Mouse (Mus musculus) thymus, postnatal 4 days (tissue): ENCODE results near the gene Snai3.

ENCODE experiments used
- DNase-seq: peaks from one replicate; pipeline ENCODE4 v3.0.0; 2021

Gene Snai3

DNA sequence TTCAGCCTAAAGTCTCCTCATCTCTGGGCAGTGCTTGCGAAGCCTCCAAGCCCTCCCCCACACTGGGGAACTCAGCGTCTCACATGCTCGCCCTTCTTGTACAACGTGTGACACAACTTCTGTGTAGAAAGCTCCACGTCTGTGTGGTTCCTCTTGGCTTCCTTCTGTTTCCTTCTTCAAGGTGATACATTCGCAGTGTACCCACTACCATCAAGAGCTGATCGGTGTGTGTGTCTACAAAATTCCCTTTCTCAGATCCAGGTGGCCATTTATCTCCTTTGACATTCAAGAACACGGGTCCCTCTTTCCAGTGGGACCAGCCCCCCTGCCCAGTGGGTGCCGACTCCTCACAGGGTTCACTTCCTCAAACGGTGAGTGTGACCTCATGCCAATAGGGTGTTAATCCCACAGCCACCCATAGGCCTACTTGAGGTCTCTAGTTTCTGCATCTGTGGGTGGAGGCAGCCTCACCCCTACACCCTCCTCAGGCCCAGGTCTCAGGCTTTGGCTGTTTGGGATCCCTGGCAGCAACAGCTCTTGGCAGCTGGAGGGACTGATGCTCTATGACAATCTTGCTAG is 30.4 kb downstream of the Snai3 start:
- no peak for DNase-seq

GRCm38 (mm10) chr8:122428163-122428562 is 32.4 kb downstream of the Snai3 start:
- no peak for DNase-seq

GRCm38 (mm10) chr8:122427607-122428006 is 32.9 kb downstream of the Snai3 start:
- no peak for DNase-seq

GRCm38 (mm10) chr8:122426145-122426544 is 34.4 kb downstream of the Snai3 start:
- no peak for DNase-seq

DNA sequence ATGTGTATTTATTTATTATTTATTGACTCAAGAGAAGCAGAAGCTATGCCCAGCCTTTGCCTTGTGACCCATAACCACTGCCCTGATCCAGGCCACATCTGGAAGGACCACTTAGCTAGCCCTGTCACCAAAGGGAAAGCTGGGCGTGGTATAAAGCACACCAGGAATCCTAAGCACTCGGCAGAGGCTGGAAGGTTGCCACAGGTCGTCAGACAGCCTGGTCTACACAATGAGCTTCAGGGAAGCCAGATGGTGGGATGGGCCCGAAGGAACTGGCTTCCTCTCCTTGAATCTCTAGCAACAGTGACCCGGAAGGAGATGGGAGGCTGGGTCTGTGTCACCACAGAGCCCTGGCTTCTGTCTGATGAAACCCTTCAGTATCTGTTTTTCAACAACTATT is 36.9 kb downstream of the Snai3 start:
- no peak for DNase-seq

GRCm38 (mm10) chr8:122423217-122423616 is 37.3 kb downstream of the Snai3 start:
- DNase-seq = no peak

GRCm38 (mm10) chr8:122421376-122422070 is 39.0 kb downstream of the Snai3 start, which contains the start of gene Il17c:
TSS of gene Il17c (plus strand) at chr8:122422020.
- DNase-seq = no peak

- no peak for DNase-seq
These were observed 40.5 kb downstream of the Snai3 start for GRCm38 (mm10) chr8:122419881-122420555.

GRCm38 (mm10) chr8:122415554-122415953 is 45.0 kb downstream of the Snai3 start:
- no peak for DNase-seq

DNA sequence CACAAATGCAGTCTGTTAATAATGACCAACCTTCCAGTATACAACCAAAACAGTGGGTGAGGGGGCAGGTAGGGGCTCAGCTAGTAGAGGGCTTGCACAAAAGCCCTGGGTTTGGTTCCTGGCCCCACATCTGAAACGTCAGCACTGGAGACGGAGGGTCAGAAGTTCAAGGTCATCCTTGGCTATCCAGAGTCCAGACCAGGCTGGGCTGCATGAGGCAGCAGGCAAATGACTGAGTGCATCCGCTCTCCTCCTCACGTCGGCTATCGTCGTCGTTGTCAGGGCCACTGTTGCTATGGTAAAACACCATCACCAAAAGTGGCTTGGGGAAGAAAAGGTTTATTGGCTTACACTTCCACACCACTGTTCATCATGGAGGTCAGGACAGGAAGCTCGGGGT is 46.2 kb downstream of the Snai3 start:
- no peak for DNase-seq

DNA sequence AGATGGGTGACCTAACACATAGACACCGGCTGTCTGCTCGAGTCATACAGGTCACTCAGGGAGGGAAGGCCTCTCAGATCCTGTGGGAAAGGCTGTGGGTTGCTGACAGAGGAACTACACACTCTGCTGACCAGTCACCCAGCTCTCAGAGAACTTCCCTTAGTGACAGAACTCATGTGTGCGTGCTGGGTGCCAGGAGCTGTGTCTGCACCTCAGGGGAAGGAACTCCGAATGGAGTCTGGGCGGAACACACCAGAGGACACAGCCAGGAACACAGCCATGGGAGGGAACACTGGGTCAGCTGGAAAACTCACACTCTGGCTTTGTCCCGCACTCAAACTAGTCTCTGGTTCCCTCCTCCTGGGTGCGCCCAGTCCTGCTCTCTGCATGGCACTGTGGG is 52.9 kb downstream of the Snai3 start:
- DNase-seq = no peak

- DNase-seq = no peak
These were observed 55.3 kb downstream of the Snai3 start for GRCm38 (mm10) chr8:122405146-122405805.
